ENCODE assay signal across 9 mouse cellular contexts in the genomic region with DNA sequence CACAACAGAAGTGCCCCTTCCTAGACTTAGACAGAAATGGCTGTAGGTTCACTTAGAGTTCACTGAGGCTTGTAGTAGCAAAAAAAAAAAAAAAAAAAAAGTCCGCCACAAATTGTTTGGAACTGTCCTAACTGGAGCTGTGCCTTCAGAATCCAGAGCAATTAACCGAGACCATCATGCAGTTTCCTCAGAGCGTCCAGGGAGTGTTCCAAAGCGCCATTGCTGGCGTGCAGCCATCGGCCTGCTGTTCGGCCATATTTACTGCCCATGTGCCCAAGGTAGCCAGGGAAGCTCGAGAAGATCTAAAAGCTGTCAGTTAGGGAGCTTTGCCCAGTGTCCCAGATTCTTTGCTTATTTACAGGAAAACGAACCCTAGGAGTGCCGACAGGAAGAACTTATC.
DNase-seq lines count a peak whose midpoint lies in the region; ATAC-seq and TF ChIP-seq lines count a peak whose summit lies in the region.
"Had no signal": no experiment of that assay in that cellular context is flagged by ENCODE, and none has a peak within 500 bp of the region (broad histone marks: within the 10 kb centered on the region; RNA-seq: fewer than 3 reads in every experiment).

No protein-coding gene starts in this region.

- H3K9me3 ChIP-seq in hindbrain, embryonic 13.5 days: no peaks in the 10 kb centered on the region
- no peaks in the 10 kb centered on the region for H3K9me3 ChIP-seq in hindbrain, embryonic 11.5 days (ENCODE audit: control insufficient read depth, low read length)
- H3K9me3 ChIP-seq: intestine, embryonic 15.5 days had no signal

- no peak for TF ChIP-seq POLR2A in small intestine, adult 2 months (IDR thresholded peaks at IDR 0.05; ENCODE audit: low read depth, low read length)

- TF ChIP-seq CTCF in small intestine, adult 2 months (IDR thresholded peaks at IDR 0.05; ENCODE audit: extremely low read depth, insufficient read length, insufficient replicate concordance, low read depth, low read length): no peak

- WGBS in hindbrain, embryonic 13.5 days: 64% methylated on average over 10 of the region's 10 CpGs
- 88% methylated on average over 10 of the region's 10 CpGs for WGBS in hindbrain, embryonic 11.5 days
- WGBS in small intestine, adult 2 months: 38% methylated on average over 10 of the region's 10 CpGs

- no peak overlapping the region for H3K4me3 ChIP-seq in hindbrain, embryonic 13.5 days
- no peak overlapping the region for H3K4me3 ChIP-seq in hindbrain, embryonic 11.5 days (ENCODE audit: low read depth, low read length)
- no peak overlapping the region for H3K4me3 ChIP-seq in small intestine, adult 2 months (ENCODE audit: low read depth, low read length)
- H3K4me3 ChIP-seq: intestine, embryonic 15.5 days had no signal

- peaks cover 20% of the 10 kb centered on the region for H3K4me1 ChIP-seq in hindbrain, embryonic 13.5 days (replicated peaks)
- no peaks in the 10 kb centered on the region for H3K4me1 ChIP-seq in hindbrain, embryonic 11.5 days (replicated peaks; ENCODE audit: control insufficient read depth, insufficient read depth, low read length)
- H3K4me1 ChIP-seq in small intestine, adult 2 months (ENCODE audit: control insufficient read depth, insufficient read depth, insufficient read length, low read length): peaks cover 12% of the 10 kb centered on the region

- DNase-seq in hindbrain, embryonic 11.5 days (ENCODE audit: low spot score): no peak
- DNase-seq in ovary, postnatal 36 days (ENCODE audit: low spot score): peak; percentile 26
- DNase-seq in ovary, postnatal 10 days (ENCODE audit: low spot score): no peak
- peak; percentile 97 for DNase-seq in cerebellum, adult 9-11 months
- DNase-seq in spleen, postnatal 36 days (ENCODE audit: low spot score in 2 of 2): no peak
- DNase-seq: liver had no signal

- no peak overlapping the region for H3K4me2 ChIP-seq in hindbrain, embryonic 13.5 days
- no peak overlapping the region for H3K4me2 ChIP-seq in hindbrain, embryonic 11.5 days (replicated peaks; ENCODE audit: low read depth, low read length)
- H3K4me2 ChIP-seq: intestine, embryonic 15.5 days had no signal

- no peaks in the 10 kb centered on the region for H3K27me3 ChIP-seq in hindbrain, embryonic 13.5 days
- no peaks in the 10 kb centered on the region for H3K27me3 ChIP-seq in hindbrain, embryonic 11.5 days (ENCODE audit: control insufficient read depth, insufficient read depth, low read length)
- no peaks in the 10 kb centered on the region for H3K27me3 ChIP-seq in small intestine, adult 2 months (ENCODE audit: control insufficient read depth, insufficient read depth, low read length)
- H3K27me3 ChIP-seq: intestine, embryonic 15.5 days had no signal

- H3K27ac ChIP-seq in hindbrain, embryonic 13.5 days: peak overlapping the region; percentile 5; the same call in 1 of the 2 replicates
- no peak overlapping the region for H3K27ac ChIP-seq in hindbrain, embryonic 11.5 days (ENCODE audit: low read depth, low read length)
- 0 out of 2 replicates have a peak overlapping the region, but pooled peaks have one; percentile 5 for H3K27ac ChIP-seq in small intestine, adult 2 months (ENCODE audit: insufficient read depth, low read depth, low read length)
- H3K27ac ChIP-seq: intestine, embryonic 15.5 days had no signal

- H3K36me3 ChIP-seq in hindbrain, embryonic 13.5 days: no peaks in the 10 kb centered on the region
- H3K36me3 ChIP-seq in hindbrain, embryonic 11.5 days (ENCODE audit: control insufficient read depth, insufficient read depth, low read length): no peaks in the 10 kb centered on the region
- H3K36me3 ChIP-seq in small intestine, adult 2 months (ENCODE audit: control insufficient read depth, insufficient read depth, low read length): peaks cover 3% of the 10 kb centered on the region; the same call in 1 of the 2 replicates
- H3K36me3 ChIP-seq: intestine, embryonic 15.5 days had no signal

- ATAC-seq in hindbrain, embryonic 13.5 days (ENCODE audit: low FRiP score): no peak
- ATAC-seq in hindbrain, embryonic 11.5 days (ENCODE audit: low FRiP score): no peak
- ATAC-seq: intestine, embryonic 15.5 days had no signal

- no peak overlapping the region for H3K9ac ChIP-seq in hindbrain, embryonic 13.5 days
- no peak overlapping the region for H3K9ac ChIP-seq in hindbrain, embryonic 11.5 days (ENCODE audit: low read depth, low read length)
- H3K9ac ChIP-seq: intestine, embryonic 15.5 days had no signal

Comparison
In these comparisons a context has a peak if more than half of its experiments do, and no peak if none do; other contexts are left out.
1. DNase-seq: peak in ovary, postnatal 36 days (single experiment) and cerebellum, adult 9-11 months (single experiment); none in hindbrain, embryonic 11.5 days (single experiment), ovary, postnatal 10 days (single experiment) and spleen, postnatal 36 days (0 of 2).